Mouse (Mus musculus) kidney, adult 8-10 months (tissue): ENCODE data around the gene Gsdma3.
"Not testable (repeated sequence)": the region's sequence is repeated elsewhere in the genome, so short reads cannot be mapped to it uniquely, and the experiment has no call there.

Experiments
- DNase-seq, 2 experiments: peaks; one replicate each; pipeline ENCODE4 v3.0.0; 2022

Gene Gsdma3

DNA sequence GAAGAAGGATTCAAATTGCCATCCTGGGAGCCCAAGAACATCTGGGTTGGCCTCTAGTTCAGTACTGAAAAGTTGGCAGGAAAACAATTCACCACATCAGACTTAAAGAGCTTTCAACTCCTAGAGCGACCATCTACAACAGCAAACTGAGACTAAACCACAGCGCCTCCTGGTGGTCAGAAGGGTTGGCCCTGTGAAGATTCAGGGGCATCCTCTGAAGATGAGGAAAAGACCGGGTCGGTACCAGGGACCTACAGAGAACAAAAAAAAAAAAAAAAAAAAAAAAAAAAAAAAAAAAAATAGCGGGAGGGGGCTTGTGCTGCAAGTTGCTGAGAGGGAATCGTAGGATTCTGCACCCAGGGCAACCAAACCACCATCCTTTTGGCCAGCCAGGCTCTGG lies 28.8 kb upstream of the Gsdma3 start:
- DNase-seq, result peak in 1 of 2 experiments; percentile 62

GRCm38 (mm10) chr11:98597991-98598390 lies 28.2 kb upstream of the Gsdma3 start, which contains the start of gene Lrrc3c:
Gene Lrrc3c (plus strand): TSS chr11:98598291.
- no peak for DNase-seq

DNA sequence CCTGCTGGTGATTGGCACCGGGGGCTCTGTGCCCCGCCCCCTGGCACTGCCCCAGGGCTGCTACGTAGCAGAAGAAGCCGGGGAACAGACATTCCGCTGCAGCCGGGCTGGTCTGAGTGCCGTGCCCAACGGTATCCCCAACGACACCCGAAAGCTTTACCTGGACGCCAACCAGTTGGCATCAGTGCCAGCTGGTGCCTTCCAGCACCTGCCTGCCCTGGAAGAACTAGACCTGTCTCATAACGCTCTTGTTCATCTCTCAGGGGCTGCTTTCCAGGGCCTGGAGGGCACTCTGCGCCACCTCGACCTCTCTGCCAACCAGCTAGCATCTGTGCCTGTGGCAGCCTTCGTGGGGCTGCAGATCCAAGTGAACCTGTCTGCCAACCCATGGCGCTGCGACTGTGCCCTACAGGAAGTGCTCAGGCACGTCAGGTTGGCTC lies 27.3 kb upstream of the Gsdma3 start:
- no peak for DNase-seq

DNA sequence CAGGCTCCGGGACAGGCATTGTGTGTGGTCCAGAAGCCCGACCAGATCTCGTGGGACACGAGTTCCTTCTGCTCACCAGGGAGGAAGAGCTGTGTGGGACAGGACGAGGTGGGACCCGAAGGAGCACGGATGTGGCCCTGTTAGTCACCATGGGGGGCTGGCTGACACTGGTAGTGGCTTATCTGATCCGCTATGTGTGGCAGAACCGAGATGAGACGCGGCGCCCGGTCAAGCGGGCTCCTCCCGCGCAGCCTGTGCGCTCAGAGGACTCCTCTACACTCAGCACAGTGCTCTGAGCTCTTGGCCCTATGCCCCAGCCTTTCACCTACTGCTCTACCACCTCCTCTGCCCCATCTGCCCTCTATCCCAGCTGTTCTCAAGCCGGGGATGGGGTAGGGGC lies 26.9 kb upstream of the Gsdma3 start:
- DNase-seq, result no peak

- no peak for DNase-seq
These were observed 24.0 kb upstream of the Gsdma3 start for GRCm38 (mm10) chr11:98602090-98602690.

- DNase-seq, result no peak
These were observed 22.2 kb upstream of the Gsdma3 start for GRCm38 (mm10) chr11:98603953-98604352.

DNA sequence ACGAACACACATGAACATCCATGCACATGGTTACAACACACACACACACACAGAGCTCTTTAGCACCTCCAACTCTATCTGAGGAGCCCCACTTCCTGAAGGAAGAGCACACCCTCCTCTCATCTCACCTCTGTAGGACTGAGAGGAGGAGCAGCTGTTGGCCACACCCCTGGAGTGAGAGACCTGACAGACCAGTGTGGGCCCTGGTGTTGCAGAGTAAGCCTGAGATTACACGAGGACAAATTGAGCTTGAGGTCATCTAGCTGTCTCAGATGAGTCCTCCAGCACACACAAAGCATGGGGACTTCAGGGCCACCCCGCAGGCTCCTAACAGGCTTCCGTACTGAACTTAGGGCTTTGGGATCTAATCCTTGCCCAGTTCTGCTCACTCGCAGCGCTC lies 21.2 kb upstream of the Gsdma3 start:
- DNase-seq, result not testable (repeated sequence)

DNA sequence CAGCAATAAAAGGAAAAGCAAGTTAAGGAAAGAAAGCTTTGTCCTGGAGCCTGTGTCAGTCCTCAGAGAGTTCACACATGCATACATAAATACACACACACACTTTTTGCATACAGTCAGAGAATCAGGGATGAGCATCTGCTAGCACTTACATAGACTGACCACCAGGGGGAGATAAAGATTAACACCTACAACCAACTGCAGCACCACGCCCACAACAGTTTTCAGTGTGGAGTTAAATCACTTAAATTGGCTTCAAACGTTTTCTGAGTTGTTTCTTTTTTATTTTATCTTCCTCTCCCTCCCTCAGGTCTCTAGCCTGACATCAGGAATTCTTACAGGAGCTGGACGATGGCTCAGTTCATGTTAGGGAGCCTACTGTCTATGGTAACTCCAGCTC lies 19.4 kb upstream of the Gsdma3 start:
- DNase-seq, result no peak

GRCm38 (mm10) chr11:98620791-98621190 lies 5.4 kb upstream of the Gsdma3 start:
- DNase-seq, result no peak

DNA sequence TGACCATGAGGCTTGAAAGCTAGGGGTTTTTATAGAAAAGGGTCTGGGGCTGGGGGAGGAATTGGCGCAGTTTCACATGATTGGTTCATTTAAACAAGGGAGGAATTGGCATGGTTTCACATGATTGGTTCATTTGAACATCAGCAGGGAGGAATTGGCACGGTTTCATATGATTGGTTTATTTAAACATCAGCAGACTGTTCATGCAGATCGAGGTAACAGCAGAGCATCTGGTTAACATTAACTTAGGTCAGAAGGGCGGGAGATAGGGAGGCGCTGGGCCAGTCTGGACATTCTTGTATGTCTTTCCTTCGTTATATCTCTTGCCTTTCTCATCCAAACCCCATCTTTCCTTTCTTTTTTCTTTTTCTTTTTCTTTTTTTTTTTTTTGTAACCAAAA lies 2.2 kb upstream of the Gsdma3 start:
- peak; percentile 9 to 23 for DNase-seq

DNA sequence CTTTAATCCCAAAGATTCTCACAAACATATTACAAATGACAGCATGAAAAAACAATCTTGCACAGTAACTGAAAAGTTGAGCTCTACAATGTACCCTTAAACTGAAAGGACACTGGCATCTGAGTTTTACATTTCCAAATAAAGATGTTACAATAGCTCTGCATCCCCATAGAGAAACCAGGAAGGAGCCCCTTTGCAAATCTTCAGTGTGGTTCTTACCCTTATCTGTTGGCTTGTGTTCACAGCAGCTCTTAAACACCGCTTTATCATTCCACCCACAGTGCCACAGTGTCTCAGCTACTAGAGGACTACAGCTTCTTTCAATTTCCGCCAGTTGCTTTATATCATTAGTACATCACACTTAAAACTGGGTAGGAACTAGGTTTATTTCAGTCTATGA lies 1.8 kb upstream of the Gsdma3 start:
- not testable (repeated sequence) for DNase-seq

DNA sequence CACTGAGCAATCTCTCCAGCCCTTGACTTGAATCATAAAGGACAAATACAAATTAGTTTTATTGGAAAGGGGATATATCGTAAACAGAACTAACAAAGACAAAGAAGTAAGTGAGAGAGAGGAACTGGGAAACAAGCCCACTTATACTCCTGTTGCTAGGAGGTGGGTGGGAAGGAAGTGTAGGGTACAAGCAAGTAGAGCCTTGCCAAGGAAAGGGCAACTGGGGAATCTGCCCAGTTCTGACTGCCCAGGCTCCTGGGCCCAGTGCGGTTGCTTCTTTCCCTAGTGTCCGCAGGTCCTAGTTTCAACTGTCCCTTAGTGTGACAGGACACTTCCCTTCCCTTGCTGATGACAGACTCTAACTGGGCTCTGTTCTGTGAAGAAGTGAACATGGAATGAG lies 2.5 kb downstream of the Gsdma3 start:
- no peak for DNase-seq

- DNase-seq, result no peak
These were observed 4.5 kb downstream of the Gsdma3 start for GRCm38 (mm10) chr11:98630646-98631045.

DNA sequence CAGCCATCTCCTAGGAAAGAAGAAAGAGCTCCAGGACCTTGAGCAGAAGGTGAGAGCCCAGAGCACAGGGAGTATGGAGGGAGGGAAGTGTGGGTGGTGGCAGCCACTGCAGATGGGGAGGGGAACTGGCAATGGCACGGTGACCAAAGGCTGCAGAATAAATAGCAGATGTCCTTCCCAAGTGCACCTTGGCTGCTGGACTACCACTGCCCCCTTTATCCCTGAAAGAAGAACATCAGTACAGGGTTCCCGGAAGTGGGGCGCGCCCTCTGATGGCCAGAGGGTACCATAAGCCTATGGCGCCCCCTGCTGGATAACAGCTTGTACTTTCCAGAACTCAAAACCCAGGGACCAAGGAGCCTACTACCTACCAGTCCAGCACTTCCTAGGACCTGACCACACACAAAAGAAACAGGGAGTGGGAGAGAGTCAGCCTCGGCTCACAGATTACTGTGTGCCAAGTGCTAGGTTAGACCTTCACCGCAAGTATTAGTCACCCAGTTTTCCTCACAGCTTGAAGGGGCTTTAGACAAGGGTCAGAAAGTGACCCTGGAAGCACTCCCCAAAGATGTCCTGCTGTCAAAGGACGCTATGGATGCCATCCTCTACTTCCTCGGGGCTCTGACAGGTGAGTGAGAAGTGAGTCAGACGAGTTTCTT lies 9.3 kb downstream of the Gsdma3 start:
- DNase-seq, result peak in 1 of 2 experiments; percentile 34

DNA sequence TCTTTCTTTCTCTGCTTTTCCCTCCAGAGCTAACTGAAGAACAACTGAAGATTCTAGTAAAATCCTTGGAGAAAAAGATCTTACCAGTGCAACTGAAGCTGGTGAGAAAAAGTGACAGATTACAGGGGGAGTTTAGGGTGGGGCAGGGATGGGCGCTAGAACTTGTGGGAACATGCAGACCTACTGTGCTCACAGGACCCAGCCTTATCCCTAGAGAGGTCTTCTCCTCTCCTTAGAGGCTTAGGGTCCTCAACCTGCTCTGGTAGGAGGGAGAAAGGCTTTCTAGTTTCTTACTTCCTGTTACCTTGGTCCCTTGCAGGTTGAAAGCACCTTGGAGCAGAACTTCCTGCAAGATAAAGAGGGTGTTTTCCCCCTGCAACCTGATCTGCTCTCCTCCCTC lies 11.3 kb downstream of the Gsdma3 start:
- no peak for DNase-seq

DNA sequence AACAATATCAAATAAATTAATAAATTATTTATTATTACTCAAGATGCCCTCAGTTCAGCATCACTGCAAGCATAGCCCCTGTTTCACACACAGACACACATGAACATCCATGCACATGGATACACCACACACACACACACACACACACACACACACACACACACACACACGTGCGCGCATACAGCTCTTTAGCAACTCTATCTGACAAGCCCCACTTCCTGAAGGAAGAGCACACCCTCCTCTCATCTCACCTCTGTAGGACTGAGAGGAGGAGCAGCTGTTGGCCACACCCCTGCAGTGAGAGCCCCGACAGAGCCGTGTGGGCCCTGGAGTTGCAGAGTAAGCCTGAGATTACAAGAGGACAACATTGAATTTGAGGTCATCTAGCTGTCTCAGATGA lies 13.9 kb downstream of the Gsdma3 start:
- DNase-seq, result no peak

DNA sequence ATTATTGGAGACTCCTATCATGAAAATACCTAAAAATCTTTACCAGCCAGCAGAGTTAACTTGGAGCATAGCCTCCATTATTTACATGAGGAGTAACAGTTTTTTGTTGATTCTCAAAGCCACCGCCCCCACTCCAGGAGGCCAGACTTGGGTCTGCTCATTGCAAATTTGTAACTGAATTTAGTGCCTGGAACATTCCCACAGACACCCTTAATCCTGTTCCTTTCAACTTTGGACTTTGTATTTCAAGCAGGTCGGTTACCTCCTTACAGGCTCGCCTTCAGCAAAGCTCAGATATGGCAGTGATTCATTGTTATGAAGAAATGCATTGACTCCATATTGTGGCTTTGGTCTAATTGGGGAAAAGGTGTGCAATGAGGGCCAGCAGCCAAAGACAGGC lies 18.6 kb downstream of the Gsdma3 start:
- DNase-seq, result peak; percentile 29 to 35

GRCm38 (mm10) chr11:98645946-98646345 lies 19.8 kb downstream of the Gsdma3 start:
- DNase-seq, result peak; percentile 26 to 46

GRCm38 (mm10) chr11:98646459-98646858 lies 20.3 kb downstream of the Gsdma3 start, which contains the start of gene Gsdma2:
Gene Gsdma2 (plus strand): TSS chr11:98646759.
- no peak for DNase-seq

- peak; percentile 29 to 59 for DNase-seq
These were observed 28.9 kb downstream of the Gsdma3 start for GRCm38 (mm10) chr11:98655076-98655475.

DNA sequence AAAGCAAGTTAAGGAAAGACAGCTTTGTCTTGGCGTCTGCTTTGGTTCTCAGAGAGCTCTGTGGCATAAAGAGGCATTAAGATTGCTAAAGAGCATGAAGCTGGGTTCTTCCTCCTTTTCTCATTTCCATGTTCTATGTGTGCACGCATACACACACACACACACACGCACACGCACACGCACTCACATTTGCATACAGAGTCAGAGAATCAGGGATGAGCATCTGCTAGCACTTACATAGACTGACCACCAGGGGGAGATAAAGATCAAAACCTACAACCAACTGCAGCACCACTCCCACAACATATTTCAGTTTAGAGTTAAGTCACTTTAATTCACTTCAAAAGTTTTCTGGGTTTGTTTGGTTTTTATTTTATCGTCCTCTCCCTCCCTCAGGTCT lies 34.4 kb downstream of the Gsdma3 start:
- DNase-seq, result peak; percentile 9 to 21

DNA sequence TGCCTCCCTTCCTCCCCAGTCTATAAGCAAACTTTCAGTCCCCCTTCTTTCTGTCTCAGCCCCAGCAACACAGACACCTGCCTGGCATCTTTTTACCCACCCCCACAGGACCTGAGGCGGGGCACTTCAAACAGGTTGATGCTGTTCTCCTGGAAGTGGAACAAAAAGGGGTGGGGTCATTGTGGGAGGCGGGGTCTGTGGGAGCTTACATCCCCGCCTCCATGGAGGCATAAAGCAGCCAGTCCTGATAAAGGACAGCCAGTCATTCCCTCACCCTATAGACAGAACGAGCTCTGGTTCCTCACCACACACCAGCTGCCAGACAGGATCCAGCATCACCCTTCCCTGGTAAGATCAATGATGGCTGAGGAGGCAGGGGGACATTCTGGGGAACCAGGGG lies 37.9 kb downstream of the Gsdma3 start, which contains the start of gene Gsdma:
Gene Gsdma, plus strand, starts transcription at position 261 of the 400 bp plus-strand sequence.
- DNase-seq, result no peak

DNA sequence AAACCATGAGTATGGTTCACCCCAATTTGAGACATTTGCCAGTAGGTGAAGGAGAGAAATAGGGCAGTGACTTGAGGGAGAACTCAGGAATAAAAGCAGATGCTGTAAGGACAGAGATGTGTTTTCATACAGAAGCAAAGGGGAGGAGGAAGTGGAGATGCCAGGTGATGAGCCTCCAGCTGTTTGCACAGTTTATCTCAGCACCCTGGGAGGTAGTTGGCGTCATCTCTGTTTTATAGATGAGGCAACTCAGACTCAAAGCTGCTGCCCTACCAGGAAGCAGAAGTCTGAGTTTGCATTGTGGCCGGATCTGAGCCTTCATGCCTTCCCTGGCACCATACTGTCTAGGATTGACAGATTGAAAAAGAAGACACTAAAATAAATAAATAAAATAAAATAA lies 42.8 kb downstream of the Gsdma3 start:
- no peak for DNase-seq

DNA sequence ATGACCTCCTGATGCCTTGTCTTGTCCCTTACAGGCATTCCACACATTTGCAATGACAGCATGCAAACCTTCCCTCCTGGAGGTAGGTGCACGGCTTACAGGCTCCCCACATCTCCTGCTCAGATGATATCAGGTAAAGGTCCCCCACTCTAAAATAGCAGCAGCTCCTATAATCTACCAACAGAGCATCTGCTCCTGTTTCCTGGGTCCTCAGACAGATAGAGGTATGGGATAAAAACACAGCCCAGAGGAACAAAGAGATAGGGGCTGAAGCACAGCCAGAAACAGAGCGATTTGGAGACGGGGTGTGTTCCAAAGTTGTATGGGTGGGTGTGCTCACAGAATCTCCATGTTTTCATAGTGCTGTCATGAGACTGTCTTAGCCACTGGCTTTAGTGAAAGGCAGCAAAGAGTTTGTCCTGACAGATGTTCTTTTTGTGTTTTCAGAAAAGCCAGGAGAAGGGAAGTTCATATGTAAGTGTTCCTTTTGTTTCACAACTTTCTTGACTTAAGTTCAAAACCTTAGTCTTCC lies 45.2 kb downstream of the Gsdma3 start:
- no peak for DNase-seq
